Mouse (Mus musculus): ENCODE measurements around the gene Kirrel2. TPM values are rescaled to one million over a fixed set of nuclear protein-coding genes. Genes with fewer than 3 reads are reported as not detected.

The Kirrel2 gene
- polyA plus RNA-seq, 1 experiment from 2014 or later: 1.3 TPM

DNA sequence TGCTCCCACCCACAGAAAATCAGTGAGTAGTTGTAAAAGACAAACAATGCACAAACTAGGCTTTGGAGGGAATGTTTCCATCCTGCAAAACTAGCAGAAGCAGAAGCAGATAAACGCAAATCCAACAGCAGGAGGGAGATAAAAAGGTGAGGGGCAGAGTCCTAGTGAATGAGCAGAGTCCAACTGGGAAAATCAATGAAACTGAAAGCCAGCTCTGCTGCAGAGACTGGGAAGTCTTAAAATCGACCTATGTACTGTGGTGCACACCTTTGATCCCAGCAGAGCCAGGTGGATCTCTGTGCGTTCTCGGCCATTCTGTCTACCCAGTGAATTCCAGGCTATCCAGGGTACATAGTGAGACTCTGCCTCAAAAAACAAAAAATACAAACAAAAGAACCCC is 17.5 kb upstream of the Kirrel2 start:
- no peak overlapping the region for H3K9ac ChIP-seq
- WGBS: 55% methylated on average over 4 of the region's 4 CpGs
- H3K4me1 ChIP-seq (replicated peaks): no peaks in the 10 kb centered on the region; the same call in 1 of the 2 replicates
- H3K4me2 ChIP-seq: no peak overlapping the region
- peaks cover 33% of the 10 kb centered on the region for H3K27me3 ChIP-seq (replicated peaks)
- no peak for ATAC-seq (ENCODE audit: insufficient number of reproducible peaks, low FRiP score)
- H3K9me3 ChIP-seq (replicated peaks): no peaks in the 10 kb centered on the region; the same call in none of the 2 replicates
- H3K27ac ChIP-seq (ENCODE audit: poor library complexity, severe bottlenecking): no peak overlapping the region
- no peaks in the 10 kb centered on the region for H3K36me3 ChIP-seq
- H3K4me3 ChIP-seq: no peak overlapping the region

DNA sequence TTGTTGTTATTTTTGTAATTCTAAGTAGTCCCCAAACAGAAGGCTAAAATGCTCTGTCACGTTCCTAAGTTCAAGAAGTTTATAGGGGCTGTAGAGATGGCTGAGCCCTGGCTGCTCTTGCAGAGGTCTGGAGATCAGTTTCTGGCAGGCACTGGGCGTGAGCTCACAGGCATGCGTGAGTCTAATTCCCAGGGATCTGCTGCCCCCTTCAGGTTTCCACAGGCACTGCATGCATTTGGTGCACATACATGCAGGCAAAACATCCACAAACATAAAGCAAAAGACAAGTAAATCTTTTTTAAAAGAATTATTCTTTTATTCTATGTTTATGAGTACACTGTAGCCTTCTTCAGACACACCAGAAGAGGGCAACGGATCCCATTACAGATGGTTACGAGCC is 14.9 kb upstream of the Kirrel2 start:
- Histone ChIP-seq H3K9ac (no peak overlapping the region), H3K27ac (ENCODE audit: poor library complexity, severe bottlenecking) (no peak overlapping the region), H3K27me3 (replicated peaks) (peaks cover 31% of the 10 kb centered on the region), H3K4me3 (no peak overlapping the region), H3K36me3 (no peaks in the 10 kb centered on the region), H3K4me1 (replicated peaks) (peaks cover 2% of the 10 kb centered on the region), H3K4me2 (no peak overlapping the region), H3K9me3 (replicated peaks) (no peaks in the 10 kb centered on the region; the same call in none of the 2 replicates)
- WGBS: 42% methylated on average over 5 of the region's 5 CpGs
- no peak for ATAC-seq (ENCODE audit: insufficient number of reproducible peaks, low FRiP score)

DNA sequence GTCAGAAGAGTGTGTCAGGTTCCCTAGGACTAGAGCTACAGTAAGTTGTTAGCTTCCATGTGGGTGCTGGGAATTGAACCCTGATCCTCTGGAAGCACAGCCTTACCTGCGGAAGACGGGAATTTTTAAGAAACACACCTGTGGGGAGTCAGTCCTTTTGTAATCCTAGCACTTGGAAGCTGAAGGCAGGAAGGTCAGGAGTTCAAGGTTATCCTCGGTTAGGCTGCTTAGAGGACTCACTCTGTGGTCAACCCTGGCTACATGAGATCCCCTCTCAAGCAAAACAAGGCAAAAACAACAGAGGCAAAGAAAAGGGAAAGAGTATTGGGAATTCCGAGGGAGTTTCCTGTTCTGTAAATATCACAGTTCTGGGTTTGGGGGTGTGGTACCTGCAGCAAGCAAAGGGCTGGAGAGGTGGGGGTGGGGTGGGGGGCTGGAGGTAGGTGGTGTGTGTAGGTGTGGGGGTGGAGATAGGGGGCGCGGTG is 7.4 kb upstream of the Kirrel2 start:
- 15% methylated on average over 6 of the region's 6 CpGs for WGBS
- no peak overlapping the region for H3K4me2 ChIP-seq

DNA sequence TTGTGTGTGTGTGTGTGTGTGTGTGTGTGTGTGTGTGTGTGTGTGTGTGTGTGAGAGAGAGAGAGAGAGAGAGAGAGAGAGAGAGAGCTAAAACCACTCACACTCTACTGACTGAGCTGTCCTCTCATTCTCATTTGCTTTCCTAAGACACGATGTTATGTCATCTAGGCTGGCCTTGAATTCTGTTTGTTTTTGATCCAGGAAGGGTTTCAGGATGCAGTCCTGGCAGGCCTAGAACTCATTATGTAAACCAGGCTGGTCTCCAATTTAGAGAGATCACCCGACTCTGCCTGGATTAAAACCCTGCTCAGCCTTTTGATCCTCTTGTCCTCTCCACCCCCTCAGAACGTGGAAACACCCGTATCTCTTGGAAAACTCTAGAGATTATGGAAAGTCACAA is 6.5 kb upstream of the Kirrel2 start:
- ATAC-seq (ENCODE audit: insufficient number of reproducible peaks, low FRiP score): no peak
- H3K27ac ChIP-seq (ENCODE audit: poor library complexity, severe bottlenecking): no peak overlapping the region
- no peak overlapping the region for H3K9ac ChIP-seq
- H3K4me3 ChIP-seq: no peak overlapping the region
- H3K9me3 ChIP-seq (replicated peaks): no peaks in the 10 kb centered on the region
- H3K4me2 ChIP-seq: no peak overlapping the region
- H3K36me3 ChIP-seq: no peaks in the 10 kb centered on the region
- WGBS: 20% methylated on average over 4 of the region's 4 CpGs
- peaks cover 6% of the 10 kb centered on the region for H3K4me1 ChIP-seq (replicated peaks)
- H3K27me3 ChIP-seq (replicated peaks): peaks cover 92% of the 10 kb centered on the region

More for the DNA sequence above, 7.4 kb upstream of the Kirrel2 start:
- H3K36me3 ChIP-seq: no peaks in the 10 kb centered on the region
- no peak for ATAC-seq (ENCODE audit: insufficient number of reproducible peaks, low FRiP score)
- H3K9me3 ChIP-seq (replicated peaks): no peaks in the 10 kb centered on the region
- peaks cover 84% of the 10 kb centered on the region for H3K27me3 ChIP-seq (replicated peaks)
- H3K4me1 ChIP-seq (replicated peaks): peaks cover 6% of the 10 kb centered on the region
- H3K27ac ChIP-seq (ENCODE audit: poor library complexity, severe bottlenecking): no peak overlapping the region
- H3K4me3 ChIP-seq: no peak overlapping the region
- no peak overlapping the region for H3K9ac ChIP-seq

DNA sequence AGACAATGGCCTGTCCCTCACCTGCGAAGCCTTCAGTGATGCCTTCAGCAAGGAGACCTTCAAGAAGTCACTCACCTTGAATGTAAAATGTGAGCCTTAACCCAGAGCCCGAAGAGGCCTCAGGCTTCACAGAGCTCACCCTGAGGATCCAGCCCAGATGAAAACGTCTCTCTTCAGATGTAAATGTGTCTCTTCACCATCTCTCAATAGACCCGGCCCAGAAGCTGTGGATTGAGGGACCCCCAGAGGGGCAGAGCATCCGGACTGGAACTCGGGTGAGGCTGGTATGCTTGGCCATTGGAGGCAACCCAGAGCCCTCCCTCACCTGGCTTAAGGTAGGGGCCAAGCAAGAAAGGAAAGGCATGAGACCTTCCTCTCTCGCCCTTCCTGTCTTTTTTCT is 6.1 kb upstream of the Kirrel2 start:
- Histone ChIP-seq H3K36me3 (no peaks in the 10 kb centered on the region), H3K4me2 (no peak overlapping the region), H3K27ac (ENCODE audit: poor library complexity, severe bottlenecking) (no peak overlapping the region), H3K4me1 (replicated peaks) (peaks cover 6% of the 10 kb centered on the region), H3K9ac (no peak overlapping the region), H3K4me3 (no peak overlapping the region), H3K9me3 (replicated peaks) (no peaks in the 10 kb centered on the region), H3K27me3 (replicated peaks) (peaks cover 96% of the 10 kb centered on the region)
- ATAC-seq (ENCODE audit: insufficient number of reproducible peaks, low FRiP score): no peak
- WGBS: 27% methylated on average over 7 of the region's 7 CpGs

DNA sequence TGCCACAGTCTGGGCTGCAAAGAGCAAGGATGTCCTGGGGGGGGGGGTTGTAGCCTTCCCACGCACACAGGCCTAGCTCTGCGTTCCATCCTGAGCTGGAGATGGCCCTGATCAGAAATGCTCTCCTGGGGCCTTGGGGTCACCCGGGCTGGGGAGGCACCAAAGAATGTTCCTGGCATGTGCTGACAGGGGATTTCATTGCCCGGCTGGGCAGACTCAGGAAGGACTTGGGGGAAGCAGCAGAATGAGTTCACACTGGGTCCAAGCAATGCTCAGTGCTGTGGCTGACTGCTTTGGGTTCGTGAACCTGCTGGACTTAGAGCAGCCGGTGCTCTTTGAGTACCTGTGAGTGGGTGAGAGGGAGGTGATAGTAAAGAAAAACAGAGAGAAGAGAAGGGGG is 2.0 kb upstream of the Kirrel2 start:
- H3K9me3 ChIP-seq (replicated peaks): 0 out of 2 replicates have a peak, but pooled peaks cover 8% of the 10 kb centered on the region
- ATAC-seq (ENCODE audit: insufficient number of reproducible peaks, low FRiP score): no peak
- peaks cover 96% of the 10 kb centered on the region for H3K27me3 ChIP-seq (replicated peaks)
- no peaks in the 10 kb centered on the region for H3K36me3 ChIP-seq
- H3K9ac ChIP-seq: no peak overlapping the region
- H3K27ac ChIP-seq (ENCODE audit: poor library complexity, severe bottlenecking): no peak overlapping the region
- no peak overlapping the region for H3K4me3 ChIP-seq
- no peak overlapping the region for H3K4me2 ChIP-seq
- no peaks in the 10 kb centered on the region; the same call in 1 of the 2 replicates for H3K4me1 ChIP-seq (replicated peaks)
- 32% methylated on average over 6 of the region's 6 CpGs for WGBS

DNA sequence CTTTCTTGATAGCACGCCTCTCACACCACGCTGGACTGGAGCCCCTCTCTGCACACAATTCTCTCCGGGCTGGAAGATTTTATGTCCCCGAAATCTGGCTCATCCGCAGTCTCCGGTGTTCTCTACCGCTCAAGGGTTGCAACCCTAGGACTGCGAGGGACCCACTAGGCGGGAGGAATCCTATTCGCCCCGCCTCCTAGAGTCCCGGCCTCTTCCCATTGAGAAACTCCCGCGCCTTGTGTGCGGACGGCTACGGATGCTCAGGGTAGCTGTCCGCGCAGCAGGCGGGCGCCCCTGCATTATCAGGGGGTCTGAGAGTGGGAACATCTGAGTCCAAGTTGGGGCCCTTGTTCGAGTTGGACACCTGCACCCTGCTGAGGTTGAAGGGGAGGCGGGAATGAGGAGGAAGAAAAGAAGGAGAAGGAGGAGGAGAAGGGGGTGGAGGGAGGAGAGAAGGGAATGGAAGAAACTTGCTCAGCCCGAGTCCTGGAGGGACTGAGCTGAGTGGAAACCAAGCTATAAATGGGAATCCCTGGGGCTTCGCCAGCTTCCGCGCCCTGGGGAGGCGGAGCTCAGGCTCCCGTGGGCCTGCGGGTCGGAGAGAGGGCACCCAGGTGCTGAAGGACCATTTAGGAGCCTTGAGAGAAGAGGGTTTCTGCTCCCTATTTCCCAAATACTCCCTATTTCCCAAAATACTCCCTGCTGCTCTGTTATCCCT is 420 bp downstream of the Kirrel2 start:
- peak overlapping the region; percentile 32 for H3K4me2 ChIP-seq
- WGBS: 1% methylated on average over 31 of the region's 31 CpGs
- no peaks in the 10 kb centered on the region for H3K36me3 ChIP-seq
- ATAC-seq (ENCODE audit: insufficient number of reproducible peaks, low FRiP score): no peak
- H3K9ac ChIP-seq: no peak overlapping the region
- H3K4me3 ChIP-seq: peak overlapping the region; percentile 1; the same call in 1 of the 2 replicates
- H3K27ac ChIP-seq (ENCODE audit: poor library complexity, severe bottlenecking): no peak overlapping the region
- H3K27me3 ChIP-seq (replicated peaks): peaks cover 98% of the 10 kb centered on the region
- H3K4me1 ChIP-seq (replicated peaks): no peaks in the 10 kb centered on the region; the same call in none of the 2 replicates
- 0 out of 2 replicates have a peak, but pooled peaks cover 8% of the 10 kb centered on the region for H3K9me3 ChIP-seq (replicated peaks)

DNA sequence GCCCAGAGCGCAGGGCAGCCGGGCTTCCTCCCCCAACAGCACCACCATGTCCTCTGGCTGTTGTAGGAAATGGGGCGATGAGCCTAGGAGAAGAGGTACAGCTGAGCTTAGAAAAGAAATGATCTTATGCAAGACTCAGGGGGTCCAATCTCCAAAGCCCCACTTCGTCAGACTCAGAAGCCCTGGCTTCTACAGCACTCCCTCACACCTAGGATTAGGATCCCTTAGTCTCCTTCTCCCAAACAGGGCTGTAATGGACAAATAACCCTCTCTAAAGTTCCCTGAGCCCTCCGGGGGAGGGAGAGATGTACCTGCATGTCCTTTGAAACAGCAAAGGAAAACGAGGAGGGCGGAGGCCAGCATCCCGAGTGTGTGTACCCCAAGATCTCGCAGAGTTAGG is 1.0 kb downstream of the Kirrel2 start:
- Histone ChIP-seq H3K4me2 (0 out of 2 replicates have a peak overlapping the region, but pooled peaks have one; percentile 32), H3K27ac (ENCODE audit: poor library complexity, severe bottlenecking) (no peak overlapping the region), H3K4me3 (0 out of 2 replicates have a peak overlapping the region, but pooled peaks have one; percentile 1), H3K4me1 (replicated peaks) (no peaks in the 10 kb centered on the region; the same call in none of the 2 replicates), H3K27me3 (replicated peaks) (peaks cover 98% of the 10 kb centered on the region), H3K36me3 (no peaks in the 10 kb centered on the region), H3K9me3 (replicated peaks) (0 out of 2 replicates have a peak, but pooled peaks cover 8% of the 10 kb centered on the region), H3K9ac (no peak overlapping the region)
- no peak for ATAC-seq (ENCODE audit: insufficient number of reproducible peaks, low FRiP score)
- WGBS: 3% methylated on average over 9 of the region's 9 CpGs

DNA sequence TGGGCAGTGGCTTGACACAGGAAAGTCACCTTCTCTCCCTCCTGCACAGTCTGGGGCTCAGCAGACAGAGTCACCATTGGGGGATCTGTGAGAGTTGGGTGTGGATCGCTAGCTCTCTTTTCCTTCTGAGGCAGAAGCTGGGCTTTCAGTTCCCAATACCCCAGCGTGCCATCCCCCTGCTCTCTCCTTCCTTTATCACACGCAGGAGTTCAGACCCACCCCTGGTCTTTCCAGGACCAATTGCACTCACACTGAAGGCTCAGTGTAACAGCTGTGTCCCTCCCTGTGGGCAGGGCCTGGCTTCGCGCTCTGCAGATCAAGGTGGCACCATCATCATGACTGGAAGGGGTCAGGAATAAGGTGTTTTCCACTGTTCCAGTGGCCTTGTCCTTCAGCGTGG is 3.2 kb downstream of the Kirrel2 start:
- Histone ChIP-seq H3K27me3 (replicated peaks) (peaks cover 94% of the 10 kb centered on the region), H3K36me3 (no peaks in the 10 kb centered on the region), H3K9ac (no peak overlapping the region), H3K9me3 (replicated peaks) (0 out of 2 replicates have a peak, but pooled peaks cover 8% of the 10 kb centered on the region), H3K27ac (ENCODE audit: poor library complexity, severe bottlenecking) (no peak overlapping the region), H3K4me2 (peak overlapping the region; percentile 22; the same call in 1 of the 2 replicates), H3K4me1 (replicated peaks) (no peaks in the 10 kb centered on the region; the same call in none of the 2 replicates), H3K4me3 (0 out of 2 replicates have a peak overlapping the region, but pooled peaks have one; percentile 0)
- 14% methylated on average over 6 of the region's 6 CpGs for WGBS
- no peak for ATAC-seq (ENCODE audit: insufficient number of reproducible peaks, low FRiP score)

DNA sequence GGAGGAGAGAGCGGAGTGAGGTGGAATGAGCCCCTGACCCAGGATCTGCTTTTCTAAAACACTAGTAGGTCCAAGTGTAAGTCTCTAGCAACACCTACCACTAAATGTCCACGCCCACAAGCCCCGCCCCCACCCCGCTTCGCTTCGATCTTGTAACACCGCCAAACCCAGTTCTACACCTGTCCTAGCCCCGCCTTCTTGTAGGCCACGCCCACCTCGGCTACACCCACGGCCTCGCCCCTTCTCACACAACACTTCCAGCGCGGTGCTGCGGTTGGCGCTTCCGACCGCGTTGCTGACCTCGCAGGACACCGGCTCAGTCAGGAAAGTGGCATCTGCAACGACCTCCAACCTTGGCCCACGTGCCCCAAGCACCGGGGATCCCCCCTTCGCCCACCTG is 3.7 kb downstream of the Kirrel2 start:
- Histone ChIP-seq H3K4me3 (0 out of 2 replicates have a peak overlapping the region, but pooled peaks have one; percentile 0), H3K27ac (ENCODE audit: poor library complexity, severe bottlenecking) (no peak overlapping the region), H3K4me2 (peak overlapping the region; percentile 22; the same call in 1 of the 2 replicates), H3K4me1 (replicated peaks) (no peaks in the 10 kb centered on the region; the same call in none of the 2 replicates), H3K9me3 (replicated peaks) (0 out of 2 replicates have a peak, but pooled peaks cover 8% of the 10 kb centered on the region), H3K9ac (no peak overlapping the region), H3K36me3 (no peaks in the 10 kb centered on the region), H3K27me3 (replicated peaks) (peaks cover 89% of the 10 kb centered on the region)
- no peak for ATAC-seq (ENCODE audit: insufficient number of reproducible peaks, low FRiP score)
- 2% methylated on average over 25 of the region's 25 CpGs for WGBS

DNA sequence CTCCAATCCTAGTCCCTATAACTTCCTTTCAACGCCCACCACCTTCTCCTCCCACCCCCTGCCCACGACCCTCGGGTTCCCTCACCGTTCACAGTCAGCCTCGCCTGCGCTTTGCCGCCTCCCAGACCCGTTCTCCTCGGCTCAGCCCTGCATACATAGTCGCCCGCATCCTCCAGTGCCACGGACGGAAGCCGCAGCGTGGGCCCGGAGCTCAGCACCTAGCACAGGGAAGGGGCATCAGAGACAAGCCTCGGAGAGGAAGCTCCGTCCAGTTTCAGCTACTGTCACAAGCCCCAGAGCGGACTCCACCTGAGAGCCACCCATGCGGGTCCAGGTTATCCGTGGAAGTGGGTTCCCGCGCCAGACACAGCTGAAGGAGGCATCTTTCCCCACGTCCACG is 4.2 kb downstream of the Kirrel2 start:
- H3K9ac ChIP-seq: no peak overlapping the region
- no peak overlapping the region for H3K4me2 ChIP-seq
- H3K27ac ChIP-seq (ENCODE audit: poor library complexity, severe bottlenecking): no peak overlapping the region
- H3K27me3 ChIP-seq (replicated peaks): peaks cover 85% of the 10 kb centered on the region
- H3K4me1 ChIP-seq (replicated peaks): no peaks in the 10 kb centered on the region; the same call in none of the 2 replicates
- H3K9me3 ChIP-seq (replicated peaks): 0 out of 2 replicates have a peak, but pooled peaks cover 8% of the 10 kb centered on the region
- no peak for ATAC-seq (ENCODE audit: insufficient number of reproducible peaks, low FRiP score)
- H3K36me3 ChIP-seq: no peaks in the 10 kb centered on the region
- H3K4me3 ChIP-seq: no peak overlapping the region
- 25% methylated on average over 25 of the region's 25 CpGs for WGBS
